Mouse (Mus musculus) left cerebral cortex, adult 11 months (tissue): ENCODE data around the gene Stt3b.

ENCODE experiments used
- DNase-seq: peaks from one replicate; pipeline ENCODE4 v3.0.0; 2022; ENCODE audit warnings: low spot score

Gene Stt3b

DNA sequence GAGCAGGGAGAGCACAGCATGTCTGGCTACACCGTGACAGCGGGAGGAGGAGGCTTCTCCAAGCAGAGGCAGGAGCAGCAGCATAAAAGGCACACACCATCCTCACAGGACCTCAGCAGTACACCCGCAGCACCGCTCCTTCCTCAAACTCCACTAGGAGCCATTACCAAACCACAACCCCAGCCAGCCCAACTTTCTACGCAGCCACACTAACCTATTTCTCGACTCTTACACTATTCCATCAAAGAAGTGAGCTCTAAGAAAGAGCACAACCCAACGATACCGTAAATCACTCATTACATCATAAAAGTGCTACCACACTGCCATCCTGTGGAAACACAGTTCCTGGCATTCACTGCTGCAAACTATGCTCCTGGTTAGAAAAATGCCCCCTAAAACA is 48.8 kb downstream of the Stt3b start:
- DNase-seq = no peak

DNA sequence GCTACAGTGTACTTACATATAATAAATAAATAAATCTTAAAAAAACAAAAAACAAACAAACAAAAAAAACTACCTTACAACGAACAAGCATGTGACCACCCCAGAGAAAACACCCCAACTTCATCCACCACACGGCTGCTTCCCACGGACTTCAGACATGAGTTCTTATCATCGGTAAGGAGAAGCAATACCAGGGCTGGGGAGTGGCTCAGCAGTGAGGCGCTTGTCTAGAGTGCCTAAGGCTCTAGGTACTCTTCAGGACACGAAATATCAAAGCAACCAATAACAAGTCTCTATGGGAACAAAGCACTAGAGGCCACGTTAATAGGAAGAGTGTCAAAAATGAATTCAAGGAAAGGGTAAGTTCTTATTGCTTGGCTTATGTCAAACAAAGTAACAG is 49.8 kb downstream of the Stt3b start:
- DNase-seq = no peak

DNA sequence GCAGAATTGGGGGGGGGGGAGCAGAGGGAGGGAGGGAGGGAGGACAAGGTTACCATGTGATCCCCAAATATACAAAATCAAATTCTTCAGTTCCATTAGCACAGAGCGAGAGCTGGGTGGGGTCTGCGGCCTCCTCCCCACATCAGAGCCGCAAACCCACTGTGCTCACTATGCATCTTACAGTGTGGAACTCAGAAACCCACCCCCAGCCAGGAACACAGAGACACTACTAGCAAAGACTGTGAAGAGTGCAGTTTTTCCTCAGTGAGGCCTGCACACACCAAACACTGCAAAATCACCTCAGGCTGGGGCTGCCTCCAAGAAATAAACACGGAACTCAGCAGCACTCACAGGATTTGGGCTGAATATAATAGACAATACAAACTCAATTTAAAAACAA is 50.4 kb downstream of the Stt3b start:
- no peak for DNase-seq

GRCm38 (mm10) chr9:115257733-115258286 is 52.4 kb downstream of the Stt3b start:
- no peak for DNase-seq

DNA sequence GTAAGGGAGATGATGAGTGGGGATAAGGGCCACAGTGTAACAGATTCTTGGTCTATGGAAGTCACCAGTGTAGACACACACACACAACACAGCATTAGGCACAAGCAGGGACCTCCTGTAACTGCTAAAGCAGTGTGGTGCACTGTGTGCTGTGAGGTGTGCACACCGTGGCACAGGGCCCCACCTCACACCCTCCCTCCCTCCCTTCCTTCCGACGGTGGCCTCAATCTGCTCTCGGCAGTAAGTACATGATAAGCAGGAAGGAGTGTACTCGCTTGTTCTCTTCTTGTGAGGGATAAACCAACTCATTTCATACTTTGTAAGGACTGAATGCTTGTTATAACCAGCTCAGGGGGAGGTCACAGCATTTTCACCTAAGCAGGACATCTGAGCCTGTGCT is 61.1 kb downstream of the Stt3b start:
- DNase-seq = no peak

DNA sequence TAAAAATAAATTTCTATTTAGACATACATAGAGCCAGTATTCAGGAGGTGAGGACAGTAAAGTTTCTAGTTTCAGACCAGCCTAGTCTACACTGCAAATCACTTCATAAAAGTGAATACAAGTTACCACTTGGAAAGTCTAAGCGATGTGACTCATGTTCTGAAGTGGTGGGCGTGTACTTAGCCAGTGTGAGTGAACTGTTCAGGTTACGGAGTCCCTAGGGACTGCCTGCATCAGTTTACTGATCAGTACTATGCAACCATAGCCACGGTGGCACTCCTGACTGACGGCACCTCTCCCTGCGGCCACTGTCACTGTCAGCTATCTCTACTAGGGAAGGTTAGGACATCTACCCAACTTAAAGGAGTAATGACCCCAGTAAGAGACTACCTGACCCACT is 65.1 kb downstream of the Stt3b start:
- no peak for DNase-seq

DNA sequence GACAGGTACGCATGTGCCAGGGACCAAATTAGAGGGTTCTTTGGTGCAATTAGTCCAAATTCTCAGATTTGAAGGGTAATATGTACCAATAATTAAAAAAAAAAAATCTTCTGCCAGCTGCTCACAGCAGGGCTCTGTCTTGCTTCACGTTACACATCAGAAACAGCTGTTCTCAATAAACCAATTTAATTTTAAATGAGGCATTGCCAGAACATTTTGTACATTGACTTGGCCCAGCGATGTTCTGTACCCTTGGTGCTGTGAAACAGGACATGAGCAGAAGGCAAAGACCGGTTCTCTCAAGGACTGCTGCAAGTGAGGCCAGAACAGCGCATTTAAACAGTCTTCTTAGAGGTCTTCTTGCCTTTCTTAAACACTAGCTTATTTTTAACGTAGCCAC is 66.6 kb downstream of the Stt3b start:
- no peak for DNase-seq

DNA sequence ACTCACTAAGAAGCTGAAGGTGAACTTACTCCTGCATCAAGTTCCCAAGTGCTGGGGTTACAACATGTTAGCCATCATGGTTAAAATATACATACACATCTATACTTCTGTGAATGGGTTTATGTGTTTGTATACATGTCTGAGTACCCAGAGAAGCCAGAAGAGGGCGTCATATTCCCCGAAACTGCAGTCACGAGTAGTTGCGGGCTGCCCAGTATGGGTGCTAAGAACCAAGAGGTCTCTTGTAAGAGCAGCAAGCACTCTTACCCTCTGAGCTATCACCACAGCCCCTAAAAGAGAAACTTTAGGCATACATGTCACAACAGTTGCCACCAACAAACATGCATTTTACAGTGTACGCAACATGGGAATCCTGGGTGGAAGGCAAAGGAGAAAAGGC is 70.4 kb downstream of the Stt3b start:
- no peak for DNase-seq

DNA sequence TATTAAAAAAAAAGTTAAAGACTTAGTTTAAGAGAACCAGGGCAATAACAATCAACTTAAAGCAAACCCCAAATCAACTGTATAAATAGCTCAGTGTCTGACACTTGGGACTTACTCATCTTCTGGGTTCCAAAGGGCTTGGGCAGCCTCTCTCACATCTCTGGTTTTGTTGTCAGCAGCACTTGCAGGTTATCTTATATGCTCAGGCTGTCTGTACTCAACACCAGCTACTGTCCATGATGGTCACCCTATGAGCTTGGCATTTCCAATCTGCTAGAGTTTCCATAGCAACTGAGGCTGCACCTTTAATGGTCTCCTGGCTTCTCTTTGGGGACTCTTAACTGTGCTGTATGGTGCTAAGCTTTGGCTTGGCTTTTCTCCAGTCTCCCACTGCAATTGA is 72.3 kb downstream of the Stt3b start:
- DNase-seq = no peak

GRCm38 (mm10) chr9:115236352-115236841 is 73.8 kb downstream of the Stt3b start:
- no peak for DNase-seq

- DNase-seq = no peak
Observed at GRCm38 (mm10) chr9:115234561-115234960, 75.7 kb downstream of the Stt3b start.

GRCm38 (mm10) chr9:115233721-115234120 is 76.5 kb downstream of the Stt3b start:
- no peak for DNase-seq

- DNase-seq = no peak
Observed at GRCm38 (mm10) chr9:115231476-115231875, 78.7 kb downstream of the Stt3b start.

DNA sequence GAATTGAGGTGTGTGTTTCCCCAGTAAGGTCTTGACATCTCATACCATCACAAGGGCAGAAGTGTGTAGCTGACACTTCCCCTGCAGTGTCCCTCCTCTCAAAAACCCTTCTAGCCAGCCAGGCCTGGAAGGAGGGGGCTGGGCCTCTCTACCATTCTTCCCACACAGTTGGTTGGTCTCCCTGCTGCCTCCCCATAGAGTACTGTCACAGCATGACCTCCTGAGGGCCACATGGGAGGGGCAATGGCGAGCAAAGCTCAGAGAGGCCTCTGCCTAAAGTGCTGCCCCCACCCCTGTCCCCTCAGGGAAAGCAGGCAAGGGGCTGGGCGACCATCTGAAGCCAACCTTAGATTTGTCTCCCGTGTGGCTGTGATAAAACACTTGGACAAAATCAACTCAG is 80.1 kb downstream of the Stt3b start:
- DNase-seq = no peak

DNA sequence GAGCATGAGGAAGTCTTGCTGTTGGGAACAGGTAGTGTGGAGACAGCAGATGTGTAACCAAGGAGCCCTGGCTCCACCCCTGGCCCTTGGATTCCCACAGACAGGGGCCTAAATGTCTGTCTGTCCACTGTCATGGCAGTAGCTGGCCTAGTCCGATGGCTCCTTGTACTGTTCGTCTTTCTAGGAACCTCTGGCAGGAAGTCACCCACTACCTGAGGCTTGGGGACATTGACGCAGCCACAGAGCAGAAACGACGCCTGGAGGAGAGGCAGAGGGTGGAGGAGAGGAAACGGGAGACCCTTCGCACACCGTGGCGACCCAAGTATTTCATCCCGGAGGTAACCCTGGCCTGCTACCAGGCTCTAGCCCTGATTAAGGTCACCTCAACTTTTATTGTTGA is 80.5 kb downstream of the Stt3b start:
- no peak for DNase-seq

GRCm38 (mm10) chr9:115229145-115229544 is 81.1 kb downstream of the Stt3b start:
- no peak for DNase-seq

GRCm38 (mm10) chr9:115224744-115225354 is 85.4 kb downstream of the Stt3b start:
- DNase-seq = no peak

DNA sequence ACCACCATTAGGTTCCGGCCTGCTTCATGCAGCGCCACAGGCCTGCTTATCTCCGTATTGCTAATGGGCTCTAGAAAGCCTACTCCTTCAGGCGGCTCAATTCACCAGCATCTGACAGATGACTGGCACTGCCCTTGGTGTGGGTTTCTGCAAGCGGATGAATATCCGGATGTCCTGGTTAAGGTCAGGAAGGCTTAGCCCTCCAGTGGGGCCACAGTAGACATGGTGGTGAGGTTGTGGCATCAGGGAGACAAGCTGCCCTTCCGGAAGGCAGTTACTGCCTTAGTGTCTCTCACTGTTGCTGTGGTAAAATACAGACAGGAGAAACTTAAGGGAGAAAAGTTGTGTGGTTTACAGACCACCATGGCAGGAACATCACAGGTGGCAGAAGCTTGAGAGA is 89.0 kb downstream of the Stt3b start:
- DNase-seq = no peak

- DNase-seq = no peak
Observed at GRCm38 (mm10) chr9:115220466-115220865, 89.8 kb downstream of the Stt3b start.

- DNase-seq = no peak
Observed at GRCm38 (mm10) chr9:115217984-115218383, 92.2 kb downstream of the Stt3b start.

- no peak for DNase-seq
Observed at GRCm38 (mm10) chr9:115215830-115216701, 94.2 kb downstream of the Stt3b start.

GRCm38 (mm10) chr9:115214572-115215571 is 95.3 kb downstream of the Stt3b start:
- DNase-seq = no peak
